Mouse (Mus musculus) right cerebral cortex, adult 2 months (tissue): ENCODE results near the gene Csrp1.

ENCODE experiments used
- DNase-seq, 2 experiments: peaks; one replicate each; pipeline ENCODE4 v3.0.0; 2021 to 2022; ENCODE audit warnings: low spot score in 2 of 2

The Csrp1 gene

DNA sequence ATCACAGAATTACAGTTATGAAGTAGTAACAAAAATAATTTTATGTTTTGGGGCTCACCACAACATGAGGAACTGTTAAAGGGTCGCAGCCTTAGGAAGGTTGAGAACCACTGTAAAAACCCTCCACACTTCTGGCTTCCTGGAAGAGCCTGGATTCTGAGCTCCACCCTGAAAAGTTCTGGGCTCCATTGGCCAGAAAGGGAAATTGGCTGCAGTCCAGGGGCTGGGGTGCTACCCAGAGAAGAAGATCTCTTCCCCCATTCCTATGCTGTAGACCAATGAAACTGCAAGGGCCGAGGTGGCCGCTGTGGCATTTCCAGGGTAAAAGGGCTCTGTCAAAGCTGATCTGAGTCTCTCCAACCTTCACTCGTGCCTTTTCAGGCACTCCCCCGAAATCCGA, 21.8 kb upstream of the Csrp1 start:
- DNase-seq, result no peak

DNA sequence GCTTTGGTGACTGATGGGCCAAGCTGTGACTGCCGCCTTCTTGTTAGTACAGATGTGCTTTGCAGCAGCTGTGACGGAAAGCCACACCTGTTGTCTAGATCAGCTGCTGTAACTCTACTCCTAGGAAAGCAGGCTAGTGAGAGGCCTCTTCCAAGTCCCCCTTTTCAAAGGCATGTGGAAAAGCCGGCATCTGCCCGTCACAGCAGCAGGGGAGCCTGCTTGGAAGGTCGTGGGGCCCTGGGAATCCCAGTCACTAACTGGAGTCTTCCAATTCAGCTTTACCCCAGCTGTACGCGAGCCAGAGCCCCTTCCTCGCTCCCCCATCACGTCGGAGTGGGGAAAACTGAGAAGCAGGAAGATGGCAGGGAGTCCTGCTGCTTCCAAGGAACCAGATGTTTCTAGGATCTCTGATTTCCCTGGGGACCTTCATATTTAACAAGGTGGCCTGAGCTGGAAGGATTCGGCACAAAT, 21.4 kb upstream of the Csrp1 start:
- DNase-seq, result no peak

DNA sequence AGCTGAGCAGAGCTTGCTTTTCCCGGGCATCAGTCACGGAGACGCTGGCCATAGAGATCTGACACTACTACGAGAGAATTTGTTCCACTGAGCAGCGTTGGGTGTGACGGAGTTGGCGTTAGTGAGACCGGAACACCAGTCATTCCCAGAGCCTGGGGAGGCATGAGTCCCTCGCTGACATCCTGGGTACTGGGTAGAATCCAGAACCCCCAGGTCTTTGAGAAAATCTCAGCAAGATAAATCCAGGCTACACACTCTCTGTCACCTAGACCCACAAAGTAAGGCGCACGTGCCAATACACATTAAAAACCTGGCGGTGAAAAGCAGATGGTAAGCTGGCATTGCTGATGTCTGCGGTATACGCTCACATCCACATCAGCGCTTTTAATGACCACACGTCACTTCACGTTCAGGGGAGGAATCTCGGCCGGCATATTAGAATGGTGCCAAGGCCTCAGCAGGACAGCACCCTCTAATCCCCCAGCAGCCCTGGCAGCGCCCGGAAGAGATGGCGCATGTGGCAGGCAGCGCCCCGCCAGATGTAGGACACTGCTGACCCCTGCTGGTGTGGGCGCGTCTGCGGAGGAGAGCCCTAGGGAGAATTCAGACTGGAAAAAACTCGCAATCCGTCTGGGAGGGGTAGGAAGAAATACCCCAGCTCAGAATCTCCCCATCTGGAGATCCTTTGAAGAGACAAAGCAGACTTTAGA, 20.7 kb upstream of the Csrp1 start:
- DNase-seq, result peak; percentile 75 to 76

DNA sequence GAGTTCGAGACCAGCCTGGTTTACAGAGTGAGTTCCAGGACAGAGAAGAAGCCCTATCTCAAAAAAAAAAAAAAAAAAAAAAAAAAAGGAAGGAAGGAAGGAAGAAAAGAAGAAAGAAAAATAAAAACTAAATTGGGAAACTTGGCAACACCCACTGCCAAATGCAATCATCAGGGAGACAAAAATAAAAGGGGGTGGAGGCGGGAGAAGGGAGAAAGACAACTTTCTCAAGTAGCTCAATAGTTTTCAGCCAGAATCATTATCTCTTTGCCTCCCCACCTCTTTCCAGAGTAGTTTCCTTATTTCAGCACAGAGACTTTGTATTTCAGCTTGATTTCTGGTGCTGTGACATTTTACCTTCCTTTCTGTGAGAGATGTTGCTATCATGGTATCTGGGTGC, 20.0 kb upstream of the Csrp1 start:
- DNase-seq, result no peak

DNA sequence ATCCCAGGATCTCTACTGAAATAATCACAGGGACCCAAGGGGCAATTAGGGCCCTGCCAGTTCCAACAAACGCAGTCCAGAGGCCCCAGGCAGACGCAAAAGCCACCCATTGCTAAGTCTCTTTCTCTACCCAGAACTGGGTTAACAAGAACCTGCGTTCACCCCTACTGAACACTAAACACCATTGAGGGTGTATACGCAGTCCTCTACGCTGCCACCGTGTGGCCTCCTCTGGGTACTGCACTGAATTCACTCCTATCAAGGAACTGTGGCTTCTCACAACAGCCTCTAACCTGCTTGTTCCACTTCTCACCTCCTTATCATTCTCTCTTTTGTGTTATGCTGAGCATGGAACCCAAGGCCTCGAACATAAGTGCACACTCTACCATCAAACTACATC, 19.3 kb upstream of the Csrp1 start:
- peak; percentile 85 for DNase-seq

DNA sequence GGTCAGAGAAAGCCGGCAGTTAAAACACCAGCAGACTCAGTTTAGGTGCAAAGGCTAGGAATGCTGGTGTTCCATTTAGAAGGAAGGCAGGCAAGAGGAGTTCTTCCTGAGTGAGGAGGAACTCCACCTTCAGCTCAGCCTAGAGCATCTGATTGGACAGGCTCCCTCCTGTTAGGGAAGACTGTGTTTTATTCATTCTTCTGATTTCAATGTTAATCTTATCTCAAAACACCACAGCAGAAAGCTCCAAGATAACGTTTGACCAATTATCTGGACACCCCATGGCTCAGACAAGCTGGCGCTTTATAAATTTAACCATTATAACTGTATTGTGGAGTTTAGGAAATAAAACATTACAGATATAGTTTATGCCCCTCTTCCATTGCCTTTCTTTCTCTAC, 18.5 kb upstream of the Csrp1 start:
- DNase-seq, result no peak

DNA sequence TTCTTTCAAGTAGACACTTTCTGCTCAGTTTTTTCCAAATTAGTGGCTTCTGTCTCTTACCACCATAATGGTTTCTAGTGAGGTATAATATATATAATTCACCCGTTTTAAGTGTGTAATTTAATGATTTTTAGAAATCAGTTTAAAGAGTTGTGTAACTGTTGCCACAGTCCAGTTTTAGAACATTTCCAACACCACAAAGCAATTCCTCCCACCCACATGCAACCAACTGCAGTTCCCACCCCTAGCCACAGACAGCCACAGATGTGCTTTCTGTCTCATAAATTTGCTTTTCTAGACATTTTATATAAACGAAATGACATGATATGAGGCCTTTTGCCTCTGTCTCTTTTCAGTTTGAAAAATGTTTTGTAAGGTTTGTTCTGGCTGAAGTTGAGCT, 17.1 kb upstream of the Csrp1 start:
- DNase-seq, result no peak

DNA sequence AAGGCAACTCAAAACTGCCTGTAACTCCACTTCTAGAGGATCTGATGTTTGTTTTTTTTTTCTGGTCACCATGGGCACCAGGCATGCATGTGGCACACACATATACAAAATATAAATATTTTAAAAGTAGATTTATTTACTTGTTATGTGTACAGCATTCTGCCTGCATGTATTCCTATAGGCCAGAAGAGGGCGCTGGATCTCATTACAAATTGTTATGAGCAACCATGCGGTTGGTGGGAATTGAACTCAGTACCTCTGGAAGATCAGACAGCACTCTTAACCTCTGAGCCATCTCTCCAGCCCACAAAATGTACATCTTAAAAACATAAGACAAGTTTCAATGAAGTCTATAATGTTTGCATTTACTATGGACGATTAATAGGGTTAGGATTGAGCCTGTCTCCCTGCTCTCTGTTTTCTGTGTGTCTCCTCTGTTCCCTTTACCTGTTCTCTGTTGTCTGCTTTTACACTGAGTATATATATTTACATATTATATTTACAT, 15.5 kb upstream of the Csrp1 start:
- DNase-seq, result no peak

DNA sequence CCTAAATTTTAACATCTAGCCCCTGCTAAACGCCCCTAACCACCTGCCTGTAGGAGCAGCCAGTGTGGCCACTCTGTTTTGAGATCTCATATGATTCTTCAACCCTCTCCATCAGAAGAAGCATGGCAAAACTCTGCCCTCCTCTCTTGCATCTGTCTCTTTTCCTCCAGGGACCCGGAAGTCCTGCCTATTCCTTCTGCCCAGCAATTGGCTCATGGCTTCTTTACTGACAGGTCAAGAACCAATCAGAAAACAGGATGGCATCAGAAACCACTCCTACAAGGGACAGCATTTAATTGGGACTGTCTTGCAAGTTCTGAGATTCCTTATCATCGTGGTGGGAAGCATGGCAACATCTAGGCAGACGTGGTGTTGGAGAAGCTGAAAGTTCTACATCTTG, 11.5 kb upstream of the Csrp1 start:
- DNase-seq, result no peak

DNA sequence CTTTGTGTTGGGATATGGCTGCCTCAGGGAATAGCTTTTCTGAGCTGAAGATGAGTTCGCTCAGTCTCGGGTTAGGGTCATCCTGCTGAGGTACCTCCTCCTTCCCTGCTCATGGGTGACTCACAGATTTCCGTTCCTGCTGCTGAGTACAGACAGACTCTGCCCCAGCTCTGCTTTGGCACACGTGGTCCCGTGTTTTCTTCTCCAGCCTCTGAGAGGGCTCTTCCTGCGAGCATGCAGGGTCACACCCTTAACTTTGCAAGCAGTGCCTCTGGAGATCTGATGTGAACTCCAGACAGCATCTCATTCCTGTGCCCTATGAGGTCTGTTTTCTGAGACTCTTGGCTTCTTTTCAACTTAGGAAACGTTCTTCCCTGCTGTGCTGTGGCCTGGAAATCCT, 8.7 kb upstream of the Csrp1 start:
- DNase-seq, result no peak

DNA sequence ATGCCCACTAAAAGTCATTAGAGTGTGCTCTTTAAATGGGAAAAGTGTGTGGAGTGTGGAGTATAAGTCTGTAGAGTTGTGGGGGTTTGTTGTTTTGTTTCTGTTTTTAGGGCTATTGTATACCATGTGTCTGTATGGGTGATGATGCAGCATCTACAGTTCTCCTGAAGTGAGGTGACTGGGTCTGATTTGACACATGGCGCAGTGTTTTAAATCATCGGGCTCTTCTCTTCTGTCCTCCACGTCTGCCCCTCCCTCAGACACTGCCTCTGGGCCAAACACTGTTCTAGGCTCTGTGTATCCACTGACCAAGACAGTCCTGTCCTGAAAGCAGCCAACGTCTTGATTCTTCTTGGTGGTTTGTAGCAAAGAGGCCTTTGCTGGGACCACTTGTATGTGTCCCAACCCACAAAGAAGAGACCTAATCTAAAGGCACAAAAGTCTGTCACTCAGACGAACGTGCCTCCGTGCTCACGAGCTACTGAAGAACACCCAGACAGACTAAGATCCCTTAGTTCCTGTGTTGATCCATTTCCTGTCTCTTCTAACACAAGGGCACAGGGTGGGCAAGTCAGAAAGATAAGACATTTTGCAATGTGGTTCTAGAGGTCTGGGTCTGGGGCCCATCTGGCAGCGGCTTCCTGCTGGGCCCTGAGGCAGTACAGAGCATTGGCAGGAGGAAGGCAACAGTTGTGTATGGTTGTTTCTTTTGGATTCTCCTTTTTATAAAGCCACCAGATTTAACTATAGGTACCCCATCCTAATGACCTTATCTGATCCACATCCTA, 5.6 kb upstream of the Csrp1 start:
- no peak for DNase-seq

DNA sequence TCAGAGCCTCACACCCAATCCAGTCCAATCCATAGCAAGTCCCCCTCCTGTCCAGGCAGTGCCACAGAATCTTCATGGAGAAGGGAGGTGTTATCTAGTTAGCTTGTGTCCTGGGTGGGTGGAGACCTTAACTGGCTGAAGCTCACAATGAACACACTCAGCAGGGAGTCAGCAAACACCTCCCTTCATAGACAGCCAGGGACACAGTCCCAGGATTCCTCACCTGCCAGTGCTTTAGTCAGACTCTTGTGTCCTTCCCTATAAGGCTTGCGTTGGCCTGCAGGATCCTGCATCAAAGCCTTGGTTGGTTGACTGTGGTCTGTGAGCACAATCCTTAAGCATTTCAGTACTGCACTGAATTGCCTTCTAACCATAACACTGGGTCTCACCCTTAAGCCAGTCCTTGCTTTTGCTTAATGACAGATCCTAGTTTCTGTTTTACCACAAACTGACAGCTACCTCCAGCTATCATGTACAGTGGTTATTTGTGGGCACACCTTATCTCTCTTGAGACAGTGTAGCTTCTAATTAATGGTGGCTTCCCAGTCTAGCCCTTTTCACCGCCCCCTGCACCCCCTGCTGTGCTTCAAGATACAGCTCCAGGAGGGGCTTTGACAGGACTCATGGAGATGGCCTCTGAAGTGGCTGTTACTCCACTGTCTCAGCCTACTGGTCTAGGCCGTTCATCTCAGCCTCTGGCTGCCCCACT, 4.8 kb upstream of the Csrp1 start:
- no peak for DNase-seq

DNA sequence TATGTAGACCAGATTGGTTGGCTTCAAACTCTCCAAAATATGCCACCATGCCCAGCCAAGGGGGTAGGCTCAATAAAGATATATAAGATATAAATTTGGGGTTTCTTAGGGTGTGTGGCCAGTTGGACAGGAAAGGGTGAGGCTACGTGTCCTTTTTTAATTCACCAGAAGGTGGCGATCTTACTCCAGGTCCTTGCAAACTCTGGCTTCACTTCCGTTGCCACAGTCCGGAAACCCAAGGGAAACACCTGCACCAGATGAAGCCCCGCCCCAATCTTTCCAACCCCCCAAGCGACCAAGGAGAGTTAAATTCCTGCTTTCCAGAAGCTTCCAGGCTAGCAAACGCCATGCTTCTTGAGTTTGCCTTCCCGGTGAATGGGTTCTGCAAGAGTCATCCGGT, 375 bp upstream of the Csrp1 start:
- peak; percentile 72 to 80 for DNase-seq

DNA sequence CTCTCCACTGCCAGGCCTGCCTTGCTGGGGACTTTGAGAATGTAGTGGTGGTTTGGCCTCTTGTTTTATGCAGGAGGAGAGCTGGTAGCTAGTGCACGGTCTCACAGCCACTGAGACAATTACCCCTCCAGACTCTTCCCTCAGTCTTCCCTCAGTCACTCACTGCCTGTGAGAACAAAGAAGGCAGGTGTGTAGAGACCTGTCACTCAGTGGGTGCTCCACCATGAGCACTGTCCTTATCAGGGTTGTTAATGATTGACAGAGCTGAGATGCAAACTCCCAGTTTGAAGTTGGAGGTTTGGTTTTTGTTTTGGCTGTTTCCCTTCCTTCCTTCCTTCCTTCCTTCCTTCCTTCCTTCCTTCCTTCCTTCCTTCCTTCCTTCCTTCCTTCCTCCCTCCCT, 3.2 kb downstream of the Csrp1 start:
- DNase-seq, result no peak

DNA sequence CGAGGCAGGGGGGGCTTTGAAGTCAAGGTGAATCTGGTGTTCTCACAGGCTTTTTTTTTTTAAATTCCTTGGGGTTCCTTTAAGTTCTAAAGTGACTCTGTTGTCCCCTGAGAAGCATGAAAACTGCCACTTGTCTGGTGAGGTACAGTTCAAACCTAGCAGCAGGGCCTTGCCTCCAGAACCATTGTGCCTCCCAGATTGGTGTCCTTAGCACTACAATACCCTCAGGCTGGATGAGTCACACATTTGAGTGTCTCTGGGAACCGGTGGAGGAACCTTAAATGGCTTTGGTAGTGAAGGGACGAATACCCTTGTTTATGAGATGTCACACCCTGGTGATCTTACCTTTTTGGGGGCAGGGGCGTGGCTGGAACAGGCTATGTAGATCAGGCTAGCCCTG, 4.3 kb downstream of the Csrp1 start:
- DNase-seq, result no peak

DNA sequence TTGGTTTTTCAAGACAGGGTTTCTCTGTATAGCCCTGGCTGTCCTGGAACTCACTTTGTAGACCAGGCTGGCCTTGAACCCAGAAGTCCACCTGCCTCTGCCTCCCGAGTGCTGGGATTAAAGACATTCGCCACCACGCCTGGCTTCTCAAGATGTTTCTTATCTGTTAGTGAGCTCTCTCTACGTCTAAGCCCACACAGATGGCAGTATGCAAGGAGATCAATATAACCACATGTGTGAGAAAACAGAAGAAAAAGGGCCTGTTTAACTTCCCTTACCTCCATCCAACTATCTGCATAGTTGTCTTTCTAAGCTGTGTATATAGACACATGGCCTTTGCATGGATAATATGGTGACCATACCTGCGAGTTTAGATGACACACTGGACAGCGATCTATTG, 5.5 kb downstream of the Csrp1 start:
- no peak for DNase-seq

DNA sequence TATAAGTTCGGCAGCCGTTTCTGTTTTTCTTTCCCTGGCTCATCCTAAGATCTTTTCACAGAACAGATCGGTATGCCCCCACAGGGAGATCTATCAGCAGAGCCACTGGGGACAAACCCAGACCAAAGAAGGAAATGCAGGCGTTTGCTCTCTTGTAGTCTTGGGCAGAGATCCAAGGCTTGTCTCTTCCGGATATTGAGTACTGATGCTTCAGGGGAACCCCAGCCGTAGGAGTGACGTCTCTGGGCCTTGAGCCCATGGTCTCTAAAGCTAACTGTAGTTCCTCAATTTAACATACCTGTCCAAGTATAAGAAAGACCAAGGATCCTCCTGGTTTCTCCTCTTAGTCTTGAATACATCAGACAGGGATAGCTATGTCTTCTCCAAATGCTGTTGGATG, 6.1 kb downstream of the Csrp1 start:
- DNase-seq, result no peak

DNA sequence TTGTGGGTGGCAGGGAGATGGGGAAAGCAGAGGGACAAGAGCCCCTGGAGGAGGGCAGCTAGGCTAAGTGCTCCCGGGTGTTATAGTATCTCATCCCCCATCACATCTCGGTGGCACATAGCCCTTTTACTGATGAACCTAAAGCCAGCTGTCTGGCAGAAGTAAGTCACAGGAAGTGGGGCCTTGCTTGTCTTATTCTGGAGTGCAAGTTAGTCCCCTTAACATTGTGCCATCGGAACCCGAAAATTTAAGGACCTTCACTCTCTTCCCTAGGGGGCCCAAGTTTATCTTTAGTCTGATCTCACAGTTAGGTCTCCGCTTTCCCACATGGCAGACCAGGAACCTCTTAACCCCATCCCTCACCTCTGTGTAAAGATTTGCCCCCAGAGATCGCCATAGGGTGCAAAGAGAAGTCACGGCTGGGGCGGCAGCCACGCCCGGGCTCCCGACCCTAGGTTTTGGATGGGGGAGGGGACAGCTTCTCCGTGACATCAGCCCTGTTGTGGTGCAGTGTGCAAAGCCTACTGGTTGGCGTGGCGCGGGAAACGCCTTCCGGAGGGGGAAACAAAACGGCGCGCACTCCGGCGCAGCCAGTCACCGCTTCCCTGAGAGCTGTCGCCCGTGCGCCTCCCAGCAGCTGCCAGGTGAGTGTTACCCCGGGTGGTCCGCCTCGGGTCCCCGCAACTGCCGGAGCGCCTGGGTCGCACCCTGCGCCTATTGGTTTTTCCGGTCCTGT, 8.9 kb downstream of the Csrp1 start:
- peak; percentile 82 to 88 for DNase-seq

DNA sequence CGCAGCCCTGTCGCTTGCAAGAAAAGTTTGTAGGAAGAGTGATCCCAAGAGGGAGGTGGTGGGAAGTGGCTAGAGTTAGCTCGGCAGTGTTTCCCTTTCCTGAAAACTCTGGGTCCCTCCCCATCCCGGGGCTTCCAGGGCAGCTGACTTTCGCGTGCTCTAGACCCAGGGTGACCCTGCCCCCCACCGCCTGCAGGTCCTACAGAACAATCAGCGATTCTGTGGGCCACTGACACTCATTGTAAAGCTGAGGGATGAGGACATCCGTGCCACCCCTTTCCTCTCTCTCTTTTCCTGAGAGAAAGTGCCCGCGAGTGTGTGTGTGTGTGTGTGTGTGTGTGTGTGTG, 9.5 kb downstream of the Csrp1 start:
- DNase-seq, result no peak

DNA sequence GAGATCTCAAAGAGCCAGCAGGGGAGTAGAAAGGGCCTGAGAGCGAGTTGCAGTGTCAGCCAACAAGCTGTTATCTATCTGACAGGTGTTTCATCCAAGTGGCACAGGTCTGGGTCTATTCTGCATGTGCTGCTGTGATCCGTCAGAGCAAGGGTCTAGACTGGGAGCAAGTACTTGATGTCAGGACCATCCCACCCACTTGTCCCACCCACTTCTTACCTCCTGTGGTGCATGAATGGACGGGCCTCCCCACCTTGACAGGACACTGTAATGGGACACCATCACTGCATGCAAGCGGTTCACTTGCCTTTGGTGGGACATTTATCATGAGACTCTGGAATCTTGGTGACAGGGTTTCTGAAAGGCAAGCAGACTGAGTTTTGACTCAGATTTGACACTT, 10.0 kb downstream of the Csrp1 start:
- no peak for DNase-seq

DNA sequence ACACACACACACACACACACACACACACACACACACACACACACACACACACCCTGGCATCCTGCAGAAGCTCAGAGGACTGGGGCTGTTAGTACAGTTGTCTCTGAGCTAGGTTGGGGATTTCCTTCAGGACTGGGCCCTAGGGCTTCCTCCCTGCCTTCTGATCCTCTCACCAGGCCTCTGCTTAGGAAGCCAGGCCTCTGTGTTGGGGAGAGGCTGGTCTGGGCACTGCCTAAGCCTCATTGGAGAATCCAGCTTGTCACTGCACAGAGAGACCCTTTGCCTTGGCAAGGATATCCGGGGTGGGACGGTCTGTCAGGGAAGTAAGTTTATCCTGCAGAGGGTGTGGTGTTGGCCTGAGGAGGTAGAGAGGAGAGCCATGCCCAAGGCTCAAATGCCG, 10.4 kb downstream of the Csrp1 start:
- DNase-seq, result no peak

DNA sequence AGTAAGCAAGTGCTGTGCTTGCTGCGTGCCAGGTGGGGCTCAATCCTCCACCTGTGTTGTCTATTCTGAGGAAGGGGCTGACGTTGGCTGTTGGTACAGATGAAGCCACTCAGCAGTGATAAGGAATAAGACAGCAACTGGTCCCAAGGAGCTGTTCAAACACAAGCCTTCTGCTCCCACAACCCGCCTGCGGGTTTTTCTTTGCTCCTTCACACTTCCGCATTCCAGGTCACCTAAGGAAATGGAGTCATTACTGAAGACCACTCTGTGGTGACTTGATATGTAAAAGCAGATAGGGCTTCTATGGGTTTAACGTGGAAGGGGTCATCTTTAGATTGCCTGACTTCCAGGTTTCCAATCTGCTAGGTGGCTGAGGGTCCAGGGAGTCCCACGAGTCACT, 11.5 kb downstream of the Csrp1 start:
- no peak for DNase-seq
